Mouse (Mus musculus): ENCODE results near the gene Slit3. TPM values are rescaled to one million over a fixed set of nuclear protein-coding genes. Genes with fewer than 3 reads are reported as not detected.

The Slit3 gene
- polyA plus RNA-seq, 1 experiment from 2014 or later, result 5.9 TPM

DNA sequence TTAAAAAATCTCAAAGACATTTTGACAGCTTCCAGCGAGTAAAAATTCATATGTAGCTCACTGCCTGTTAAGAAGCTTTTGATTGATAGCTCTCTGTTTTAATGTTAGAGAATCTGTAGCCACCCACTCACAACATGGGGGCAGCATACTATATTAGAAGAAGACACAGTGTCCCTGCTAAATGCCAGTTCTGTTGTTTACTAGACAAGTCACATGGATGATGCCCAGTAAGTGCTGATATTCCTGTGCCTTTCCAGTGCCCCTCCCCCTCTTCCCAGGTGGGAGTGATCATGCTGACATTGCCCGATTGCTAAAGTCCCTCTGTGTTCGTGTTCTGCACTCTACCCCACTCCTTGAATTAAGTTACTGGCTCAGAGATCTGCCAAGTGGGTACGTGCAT is 254.0 kb downstream of the Slit3 start:
- Histone ChIP-seq H3K4me2 (ENCODE audit: low read depth, low read length) (no peak overlapping the region), H3K27me3 (replicated peaks; ENCODE audit: control insufficient read depth, insufficient read depth, low read length) (no peaks in the 10 kb centered on the region), H3K9me3 (ENCODE audit: control insufficient read depth, low read length) (peaks cover 2% of the 10 kb centered on the region; the same call in 1 of the 2 replicates), H3K36me3 (ENCODE audit: control insufficient read depth, insufficient read depth, low read length) (no peaks in the 10 kb centered on the region), H3K4me3 (ENCODE audit: low read length) (no peak overlapping the region), H3K27ac (ENCODE audit: low read length) (no peak overlapping the region), H3K4me1 (ENCODE audit: control insufficient read depth, insufficient read depth, low read length) (peaks cover 5% of the 10 kb centered on the region), H3K9ac (ENCODE audit: low read depth, low read length) (no peak overlapping the region)
- no peak for ATAC-seq
- 67% methylated on average over 4 of the region's 4 CpGs for WGBS

DNA sequence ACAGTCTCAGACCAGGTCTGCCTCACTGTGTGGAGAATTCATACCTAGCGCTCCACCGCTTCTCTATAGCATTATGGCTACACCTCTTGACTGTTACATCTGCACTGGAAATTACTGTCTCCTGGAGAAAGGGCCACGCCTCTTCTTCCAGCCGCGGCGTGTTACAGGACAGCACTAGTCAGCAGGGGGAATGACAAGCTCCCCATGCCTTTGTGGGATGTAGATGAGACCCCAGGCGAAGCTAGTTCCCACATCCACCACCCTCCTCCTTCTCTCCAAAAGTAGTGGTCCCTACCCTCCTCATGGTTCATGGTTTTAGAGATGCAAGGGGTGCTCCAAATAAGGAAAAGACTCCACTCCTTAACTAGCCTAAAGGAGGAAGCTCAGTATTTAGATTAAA is 257.8 kb downstream of the Slit3 start:
- 83% methylated on average over 7 of the region's 7 CpGs for WGBS
- H3K9ac ChIP-seq (ENCODE audit: low read depth, low read length), result no peak overlapping the region
- ATAC-seq, result no peak
- H3K9me3 ChIP-seq (ENCODE audit: control insufficient read depth, low read length), result no peaks in the 10 kb centered on the region
- H3K4me3 ChIP-seq (ENCODE audit: low read length), result no peak overlapping the region
- H3K4me1 ChIP-seq (ENCODE audit: control insufficient read depth, insufficient read depth, low read length), result no peaks in the 10 kb centered on the region
- H3K27me3 ChIP-seq (replicated peaks; ENCODE audit: control insufficient read depth, insufficient read depth, low read length), result no peaks in the 10 kb centered on the region
- H3K4me2 ChIP-seq (ENCODE audit: low read depth, low read length), result no peak overlapping the region
- H3K36me3 ChIP-seq (ENCODE audit: control insufficient read depth, insufficient read depth, low read length), result no peaks in the 10 kb centered on the region
- no peak overlapping the region for H3K27ac ChIP-seq (ENCODE audit: low read length)

DNA sequence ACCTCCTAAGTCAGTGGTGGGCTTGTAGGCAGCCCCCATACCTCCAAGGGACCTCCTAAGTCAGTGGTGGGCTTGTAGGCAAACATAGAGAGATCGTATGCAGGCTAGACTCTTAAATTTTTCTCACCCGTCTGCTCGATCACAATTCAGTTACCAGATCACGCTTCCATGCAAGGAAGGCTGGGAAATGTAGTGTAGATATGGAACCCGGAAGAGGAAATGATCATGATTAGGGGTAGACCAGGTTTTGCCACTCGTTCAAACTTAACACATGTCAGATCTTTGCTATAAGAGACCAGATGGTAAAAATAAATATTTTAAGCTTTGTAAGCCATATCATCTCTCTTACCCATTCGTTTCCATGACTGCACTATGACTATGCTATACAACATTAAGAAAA is 258.4 kb downstream of the Slit3 start:
- Histone ChIP-seq H3K4me1 (ENCODE audit: control insufficient read depth, insufficient read depth, low read length) (no peaks in the 10 kb centered on the region), H3K36me3 (ENCODE audit: control insufficient read depth, insufficient read depth, low read length) (no peaks in the 10 kb centered on the region), H3K27me3 (replicated peaks; ENCODE audit: control insufficient read depth, insufficient read depth, low read length) (no peaks in the 10 kb centered on the region), H3K27ac (ENCODE audit: low read length) (no peak overlapping the region), H3K4me2 (ENCODE audit: low read depth, low read length) (no peak overlapping the region), H3K9me3 (ENCODE audit: control insufficient read depth, low read length) (no peaks in the 10 kb centered on the region), H3K4me3 (ENCODE audit: low read length) (no peak overlapping the region), H3K9ac (ENCODE audit: low read depth, low read length) (no peak overlapping the region)
- WGBS, result 59% methylated on average over 7 of the region's 7 CpGs
- no peak for ATAC-seq

DNA sequence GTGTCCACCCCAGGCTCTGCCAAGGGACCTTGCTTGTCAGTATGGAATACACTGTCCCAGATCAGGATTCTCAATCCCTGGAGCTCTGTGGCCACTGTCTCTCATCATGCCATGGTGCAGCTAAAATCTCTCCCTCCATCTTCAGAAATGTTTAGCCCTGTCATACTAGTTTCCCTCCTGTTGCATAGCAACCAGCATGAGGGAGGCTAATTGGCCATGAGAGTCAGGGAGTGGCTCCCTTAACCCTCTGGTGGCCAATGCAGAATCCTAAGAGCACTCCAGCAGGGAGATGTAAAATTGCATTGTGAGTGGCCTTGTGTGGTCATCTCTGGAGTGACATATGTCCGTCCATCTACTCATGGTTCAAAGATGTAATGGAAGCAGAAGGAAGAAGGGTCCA is 259.7 kb downstream of the Slit3 start:
- no peak overlapping the region for H3K4me3 ChIP-seq (ENCODE audit: low read length)
- H3K27ac ChIP-seq (ENCODE audit: low read length), result no peak overlapping the region
- no peaks in the 10 kb centered on the region for H3K27me3 ChIP-seq (replicated peaks; ENCODE audit: control insufficient read depth, insufficient read depth, low read length)
- no peak overlapping the region for H3K9ac ChIP-seq (ENCODE audit: low read depth, low read length)
- no peaks in the 10 kb centered on the region for H3K4me1 ChIP-seq (ENCODE audit: control insufficient read depth, insufficient read depth, low read length)
- WGBS, result 89% methylated on average over 1 of the region's 1 CpGs
- no peak for ATAC-seq
- no peaks in the 10 kb centered on the region for H3K36me3 ChIP-seq (ENCODE audit: control insufficient read depth, insufficient read depth, low read length)
- H3K9me3 ChIP-seq (ENCODE audit: control insufficient read depth, low read length), result no peaks in the 10 kb centered on the region
- H3K4me2 ChIP-seq (ENCODE audit: low read depth, low read length), result no peak overlapping the region

DNA sequence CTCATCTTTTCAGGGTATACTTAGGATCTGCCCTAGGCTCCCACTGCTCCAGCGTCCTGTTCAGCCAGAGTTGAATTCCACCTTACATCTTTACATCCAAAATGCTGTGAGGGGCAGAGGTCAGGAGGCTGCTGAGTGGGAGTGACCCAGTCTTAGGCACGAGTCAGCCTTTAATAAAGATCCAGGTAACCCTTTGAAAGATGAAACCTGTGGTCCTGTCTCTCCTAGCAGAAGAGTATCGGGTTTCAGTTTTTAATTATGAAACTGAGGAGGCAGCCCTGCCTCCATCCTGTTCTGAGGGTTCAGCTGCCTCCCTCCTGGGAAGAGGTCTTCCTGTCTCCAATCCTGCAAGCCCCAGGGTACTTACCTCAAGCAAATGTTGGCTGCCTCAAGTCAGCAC is 264.4 kb downstream of the Slit3 start:
- 25% methylated on average over 3 of the region's 3 CpGs for WGBS
- Histone ChIP-seq H3K4me3 (ENCODE audit: low read length) (no peak overlapping the region), H3K4me2 (ENCODE audit: low read depth, low read length) (no peak overlapping the region), H3K27ac (ENCODE audit: low read length) (no peak overlapping the region), H3K27me3 (replicated peaks; ENCODE audit: control insufficient read depth, insufficient read depth, low read length) (no peaks in the 10 kb centered on the region), H3K9ac (ENCODE audit: low read depth, low read length) (no peak overlapping the region), H3K36me3 (ENCODE audit: control insufficient read depth, insufficient read depth, low read length) (no peaks in the 10 kb centered on the region), H3K9me3 (ENCODE audit: control insufficient read depth, low read length) (no peaks in the 10 kb centered on the region), H3K4me1 (ENCODE audit: control insufficient read depth, insufficient read depth, low read length) (no peaks in the 10 kb centered on the region)
- no peak for ATAC-seq

DNA sequence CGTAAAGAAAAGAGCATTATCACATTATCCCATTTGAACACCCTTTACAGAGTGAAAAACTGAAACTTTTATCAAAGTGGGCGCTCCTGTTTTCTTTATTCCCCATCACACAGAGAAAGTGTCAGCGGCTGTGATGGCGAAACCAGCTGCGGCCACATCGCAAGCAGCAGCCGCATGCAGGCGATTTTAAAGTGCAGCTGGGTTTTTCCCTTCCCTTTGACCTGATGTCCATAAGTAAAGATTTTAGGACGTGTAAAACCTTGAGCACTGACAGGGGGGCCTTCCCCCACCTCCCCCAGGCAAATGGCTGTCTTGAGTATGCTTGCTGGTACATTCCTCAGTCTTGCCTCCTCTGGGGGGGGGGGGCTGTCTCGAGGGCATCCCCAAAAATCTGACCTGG is 266.8 kb downstream of the Slit3 start:
- no peak overlapping the region for H3K27ac ChIP-seq (ENCODE audit: low read length)
- no peaks in the 10 kb centered on the region for H3K36me3 ChIP-seq (ENCODE audit: control insufficient read depth, insufficient read depth, low read length)
- 83% methylated on average over 10 of the region's 10 CpGs for WGBS
- H3K4me1 ChIP-seq (ENCODE audit: control insufficient read depth, insufficient read depth, low read length), result no peaks in the 10 kb centered on the region
- H3K4me2 ChIP-seq (ENCODE audit: low read depth, low read length), result no peak overlapping the region
- no peak for ATAC-seq
- no peaks in the 10 kb centered on the region for H3K9me3 ChIP-seq (ENCODE audit: control insufficient read depth, low read length)
- no peaks in the 10 kb centered on the region for H3K27me3 ChIP-seq (replicated peaks; ENCODE audit: control insufficient read depth, insufficient read depth, low read length)
- no peak overlapping the region for H3K9ac ChIP-seq (ENCODE audit: low read depth, low read length)
- no peak overlapping the region for H3K4me3 ChIP-seq (ENCODE audit: low read length)

DNA sequence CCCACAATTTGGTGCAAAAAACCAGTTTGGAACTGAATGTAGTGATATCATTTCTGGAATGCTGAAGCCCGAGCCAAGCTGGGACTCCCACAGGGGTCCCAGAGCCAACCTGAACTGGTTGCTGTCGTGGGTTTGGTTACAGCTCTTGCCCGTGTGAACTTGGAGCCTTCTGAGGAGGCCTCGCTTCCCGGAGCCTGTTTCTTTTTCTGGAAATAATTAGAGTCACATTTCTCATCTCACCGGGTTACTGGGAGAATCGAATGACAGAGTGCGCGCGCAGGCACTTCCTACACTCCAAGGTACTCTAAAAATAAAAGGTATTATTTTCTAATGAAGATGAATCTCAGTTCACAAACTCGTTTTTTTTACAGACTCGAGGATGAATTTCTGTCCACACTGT is 267.4 kb downstream of the Slit3 start:
- Histone ChIP-seq H3K4me1 (ENCODE audit: control insufficient read depth, insufficient read depth, low read length) (peaks cover 1% of the 10 kb centered on the region; the same call in 1 of the 2 replicates), H3K27ac (ENCODE audit: low read length) (no peak overlapping the region), H3K9me3 (ENCODE audit: control insufficient read depth, low read length) (no peaks in the 10 kb centered on the region), H3K9ac (ENCODE audit: low read depth, low read length) (no peak overlapping the region), H3K27me3 (replicated peaks; ENCODE audit: control insufficient read depth, insufficient read depth, low read length) (no peaks in the 10 kb centered on the region), H3K4me2 (ENCODE audit: low read depth, low read length) (no peak overlapping the region), H3K36me3 (ENCODE audit: control insufficient read depth, insufficient read depth, low read length) (no peaks in the 10 kb centered on the region), H3K4me3 (ENCODE audit: low read length) (no peak overlapping the region)
- 68% methylated on average over 12 of the region's 12 CpGs for WGBS
- ATAC-seq, result no peak

DNA sequence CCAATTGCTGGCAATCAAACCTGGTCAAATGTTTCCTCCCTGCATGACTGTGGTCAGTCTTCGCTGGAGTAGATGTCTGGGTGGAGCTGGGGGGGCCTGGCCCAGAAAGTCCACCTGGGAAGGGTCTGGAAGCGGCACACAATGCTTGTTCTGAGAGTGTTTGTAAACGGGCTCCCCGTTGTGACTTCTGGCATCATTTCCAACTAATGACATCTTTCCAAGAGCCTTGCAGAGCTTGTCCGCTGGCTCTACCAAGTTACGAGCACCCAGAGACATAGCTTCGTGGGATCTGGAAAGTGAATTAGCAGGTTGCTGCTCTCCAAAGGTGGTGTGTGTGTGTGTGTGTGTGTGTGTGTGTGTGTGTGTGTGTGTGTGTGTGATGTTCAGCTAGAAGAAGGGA is 268.3 kb downstream of the Slit3 start:
- Histone ChIP-seq H3K4me2 (ENCODE audit: low read depth, low read length) (no peak overlapping the region), H3K4me1 (ENCODE audit: control insufficient read depth, insufficient read depth, low read length) (peaks cover 8% of the 10 kb centered on the region), H3K36me3 (ENCODE audit: control insufficient read depth, insufficient read depth, low read length) (no peaks in the 10 kb centered on the region), H3K27ac (ENCODE audit: low read length) (no peak overlapping the region), H3K4me3 (ENCODE audit: low read length) (no peak overlapping the region), H3K9ac (ENCODE audit: low read depth, low read length) (no peak overlapping the region), H3K27me3 (replicated peaks; ENCODE audit: control insufficient read depth, insufficient read depth, low read length) (no peaks in the 10 kb centered on the region), H3K9me3 (ENCODE audit: control insufficient read depth, low read length) (no peaks in the 10 kb centered on the region)
- ATAC-seq, result no peak
- 76% methylated on average over 7 of the region's 7 CpGs for WGBS

DNA sequence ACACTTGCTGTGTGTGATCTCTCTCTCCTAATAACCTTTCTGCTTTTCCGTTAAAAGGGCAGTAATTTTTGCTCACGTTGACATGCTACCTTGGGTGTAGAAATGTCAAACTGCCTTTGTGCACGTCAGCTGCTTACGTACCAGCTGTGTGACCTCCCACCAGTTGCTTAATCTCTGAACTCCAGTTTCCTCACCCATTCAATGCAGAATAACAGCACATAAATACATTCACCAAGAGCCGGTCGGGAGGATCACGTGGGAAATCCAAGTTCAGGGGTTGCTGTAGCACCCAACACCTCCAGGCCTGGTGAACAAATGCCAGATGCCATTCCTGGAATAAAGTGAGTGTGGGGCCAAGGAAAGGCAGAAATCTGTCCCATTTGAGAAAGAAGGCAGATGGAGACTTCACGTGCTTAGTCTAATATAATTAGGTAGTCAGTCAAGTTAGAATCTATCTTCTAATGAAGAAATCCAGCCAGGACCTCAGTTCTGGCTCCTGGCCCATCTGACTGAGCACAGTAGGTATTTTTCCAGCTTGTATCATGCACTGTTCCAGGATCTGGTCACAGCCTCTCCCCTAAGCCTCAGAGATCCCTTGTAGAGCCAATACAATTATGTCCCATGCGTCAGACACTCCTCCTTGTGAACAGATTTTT is 268.9 kb downstream of the Slit3 start:
- WGBS, result 75% methylated on average over 9 of the region's 9 CpGs
- Histone ChIP-seq H3K36me3 (ENCODE audit: control insufficient read depth, insufficient read depth, low read length) (no peaks in the 10 kb centered on the region), H3K4me3 (ENCODE audit: low read length) (no peak overlapping the region), H3K27me3 (replicated peaks; ENCODE audit: control insufficient read depth, insufficient read depth, low read length) (no peaks in the 10 kb centered on the region), H3K4me2 (ENCODE audit: low read depth, low read length) (no peak overlapping the region), H3K9ac (ENCODE audit: low read depth, low read length) (no peak overlapping the region), H3K27ac (ENCODE audit: low read length) (no peak overlapping the region), H3K9me3 (ENCODE audit: control insufficient read depth, low read length) (no peaks in the 10 kb centered on the region), H3K4me1 (ENCODE audit: control insufficient read depth, insufficient read depth, low read length) (peaks cover 10% of the 10 kb centered on the region)
- no peak for ATAC-seq

DNA sequence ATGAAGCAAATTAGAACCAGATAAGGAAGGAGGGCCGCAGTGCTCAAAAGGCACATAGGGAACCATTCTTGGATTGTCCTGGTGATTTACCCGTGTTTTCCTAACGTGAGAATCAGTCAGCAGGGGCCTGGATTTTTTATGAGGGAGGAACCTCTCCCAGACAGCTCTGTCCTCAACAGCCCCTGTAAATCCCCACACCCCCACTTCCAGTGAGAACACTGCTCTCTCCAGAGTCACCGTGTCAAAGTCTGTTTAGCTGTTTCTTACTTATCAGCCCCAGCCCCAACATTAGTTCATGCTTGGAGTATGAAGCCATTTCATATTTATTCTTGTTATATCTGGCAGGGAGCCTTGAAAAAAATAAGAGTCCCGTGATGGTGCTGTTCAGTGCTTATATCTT is 272.8 kb downstream of the Slit3 start:
- Histone ChIP-seq H3K9ac (ENCODE audit: low read depth, low read length) (no peak overlapping the region), H3K4me2 (ENCODE audit: low read depth, low read length) (no peak overlapping the region), H3K9me3 (ENCODE audit: control insufficient read depth, low read length) (no peaks in the 10 kb centered on the region), H3K27ac (ENCODE audit: low read length) (0 out of 2 replicates have a peak overlapping the region, but pooled peaks have one; percentile 34), H3K36me3 (ENCODE audit: control insufficient read depth, insufficient read depth, low read length) (no peaks in the 10 kb centered on the region), H3K4me1 (ENCODE audit: control insufficient read depth, insufficient read depth, low read length) (peaks cover 10% of the 10 kb centered on the region), H3K4me3 (ENCODE audit: low read length) (no peak overlapping the region), H3K27me3 (replicated peaks; ENCODE audit: control insufficient read depth, insufficient read depth, low read length) (no peaks in the 10 kb centered on the region)
- ATAC-seq, result peak; percentile 84
- WGBS, result 34% methylated on average over 5 of the region's 5 CpGs

All from intestine, embryonic 16.5 days (tissue).